Mouse (Mus musculus) kidney, adult 9 months (tissue): ENCODE results near the gene Zbtb41.
"Not testable (repeated sequence)": the region's sequence is repeated elsewhere in the genome, so short reads cannot be mapped to it uniquely, and the experiment has no call there.

Experiments
- DNase-seq: peaks from one replicate; pipeline ENCODE4 v3.0.0; 2022

The Zbtb41 gene

GRCm38 (mm10) chr1:139421875-139422791, at the start of gene Zbtb41:
Gene Zbtb41 (plus strand): TSS chr1:139422288.
- peak; percentile 90 for DNase-seq

- DNase-seq: no peak
Measured at GRCm38 (mm10) chr1:139375900-139376299, 46.2 kb upstream of the Zbtb41 start.

- no peak for DNase-seq
Measured at GRCm38 (mm10) chr1:139376638-139377286, 45.3 kb upstream of the Zbtb41 start, which contains the start of gene Crb1. Gene Crb1 (minus strand): TSS chr1:139377100.

GRCm38 (mm10) chr1:139378861-139379620, 43.0 kb upstream of the Zbtb41 start:
- peak; percentile 21 for DNase-seq

- no peak for DNase-seq
Measured at GRCm38 (mm10) chr1:139379621-139379984, 42.5 kb upstream of the Zbtb41 start.

- no peak for DNase-seq
Measured at GRCm38 (mm10) chr1:139391747-139392146, 30.3 kb upstream of the Zbtb41 start.

- DNase-seq: peak; percentile 88
Measured at GRCm38 (mm10) chr1:139396589-139396988, 25.5 kb upstream of the Zbtb41 start.

- no peak for DNase-seq
Measured at GRCm38 (mm10) chr1:139405766-139406165, 16.3 kb upstream of the Zbtb41 start.

GRCm38 (mm10) chr1:139407701-139408100, 14.4 kb upstream of the Zbtb41 start:
- DNase-seq: no peak

- not testable (repeated sequence) for DNase-seq
Measured at GRCm38 (mm10) chr1:139412365-139412764, 9.7 kb upstream of the Zbtb41 start.

GRCm38 (mm10) chr1:139413465-139413864, 8.6 kb upstream of the Zbtb41 start:
- DNase-seq: no peak

GRCm38 (mm10) chr1:139421521-139421874, 590 bp upstream of the Zbtb41 start:
- DNase-seq: no peak

- DNase-seq: peak; percentile 71
Measured at GRCm38 (mm10) chr1:139422941-139423340, 853 bp downstream of the Zbtb41 start.

- no peak for DNase-seq
Measured at GRCm38 (mm10) chr1:139423931-139424330, 1.8 kb downstream of the Zbtb41 start.

GRCm38 (mm10) chr1:139425006-139425405, 2.9 kb downstream of the Zbtb41 start:
- peak; percentile 20 for DNase-seq

GRCm38 (mm10) chr1:139438373-139438772, 16.3 kb downstream of the Zbtb41 start:
- peak; percentile 72 for DNase-seq

GRCm38 (mm10) chr1:139443103-139443502, 21.0 kb downstream of the Zbtb41 start:
- not testable (repeated sequence) for DNase-seq

GRCm38 (mm10) chr1:139454340-139455225, 32.5 kb downstream of the Zbtb41 start, which contains the start of gene Aspm:
Gene Aspm (plus strand): TSS chr1:139454772.
- peak; percentile 95 for DNase-seq

- no peak for DNase-seq
Measured at GRCm38 (mm10) chr1:139455226-139455869, 33.3 kb downstream of the Zbtb41 start.

- no peak for DNase-seq
Measured at GRCm38 (mm10) chr1:139460807-139461206, 38.7 kb downstream of the Zbtb41 start.

- no peak for DNase-seq
Measured at GRCm38 (mm10) chr1:139465936-139466335, 43.8 kb downstream of the Zbtb41 start.

- DNase-seq: no peak
Measured at GRCm38 (mm10) chr1:139478898-139479297, 56.8 kb downstream of the Zbtb41 start.
